Mouse (Mus musculus) embryonic facial prominence, embryonic 13.5 days (tissue): ENCODE data around the gene Ypel4. TPM values are rescaled to one million over a fixed set of nuclear protein-coding genes. Genes with fewer than 3 reads are reported as not detected.

Experiments used
- ATAC-seq: fragments of 200-750 bp; cut with Nextera tagmentation; 2 replicates; pipeline ENCODE4 v1.8.0; 2017; ENCODE audit warnings: low read depth; ENCODE audit not compliant: insufficient number of reproducible peaks, insufficient read depth, low FRiP score, low TSS enrichment
- H3K27ac ChIP-seq: fragments of 300-500 bp; sonication (generic); 2 replicates; pipeline ENCODE4 v1.5.1; 2015; ENCODE audit warnings: moderate library complexity, mild to moderate bottlenecking, inconsistent platforms
- H3K27me3 ChIP-seq: fragments of 300-500 bp; sonication (generic); 2 replicates; pipeline ENCODE4 v1.6.1; 2015; ENCODE audit warnings: mild to moderate bottlenecking, inconsistent platforms
- H3K36me3 ChIP-seq: fragments of 300-500 bp; sonication (generic); 2 replicates; pipeline ENCODE4 v1.6.1; 2015; ENCODE audit warnings: mild to moderate bottlenecking, inconsistent platforms
- H3K4me1 ChIP-seq: fragments of 300-500 bp; sonication (generic); 2 replicates; pipeline ENCODE4 v1.6.1; 2015; ENCODE audit warnings: inconsistent platforms
- H3K4me2 ChIP-seq: fragments of 300-500 bp; sonication (generic); 2 replicates; pipeline ENCODE4 v1.6.1; 2015; ENCODE audit warnings: moderate library complexity, mild to moderate bottlenecking, inconsistent platforms
- H3K4me3 ChIP-seq: fragments of 300-500 bp; sonication (generic); 2 replicates; pipeline ENCODE4 v1.5.1; 2015; ENCODE audit warnings: mild to moderate bottlenecking, inconsistent platforms
- H3K9ac ChIP-seq: fragments of 300-500 bp; sonication (generic); 2 replicates; pipeline ENCODE4 v1.6.1; 2015; ENCODE audit warnings: mild to moderate bottlenecking, inconsistent platforms
- H3K9me3 ChIP-seq: fragments of 300-500 bp; sonication (generic); 2 replicates; pipeline ENCODE4 v1.6.1; 2016; ENCODE audit warnings: inconsistent platforms
- WGBS: fragments of 180-500 bp; shearing (Covaris S2); methylation state at CpG from one replicate; pipeline ENCODE4 v1.1.7; 2015; ENCODE audit warnings: mixed read lengths; 5-methylcytosine and 5-hydroxymethylcytosine counted together
- polyA plus RNA-seq: library from polyadenylated mRNA; unstranded; fragments of >200 nt; fragmentation: Nextera tagmentation; extraction: Ambion mirVana; gene quantifications from 2 replicates; pipeline ENCODE4 v1.2.1, GENCODE M21; 2015

Gene Ypel4
- polyA plus RNA-seq, 1 experiment from 2014 or later, result 9.8 TPM

DNA sequence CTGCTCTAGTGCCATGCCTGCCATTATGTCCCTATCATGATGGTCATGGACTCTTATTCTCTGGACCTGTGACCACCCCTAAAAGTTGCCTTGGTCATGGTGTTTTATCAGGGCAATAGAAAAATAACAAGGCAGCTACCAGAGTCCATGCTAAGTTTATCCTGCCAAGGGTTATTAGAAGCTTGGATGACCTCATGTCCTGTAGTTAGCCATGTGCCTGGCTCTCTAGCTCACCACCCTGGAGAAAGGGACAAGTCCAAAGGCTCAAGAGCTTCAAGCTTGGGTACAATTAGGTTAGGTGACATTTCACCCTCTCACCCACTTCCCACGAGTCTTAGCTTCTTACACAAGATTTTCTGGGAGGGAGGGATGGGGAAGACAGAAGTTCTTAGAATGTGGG, 29.0 kb downstream of the Ypel4 start:
- Histone ChIP-seq H3K27me3 (no peaks in the 10 kb centered on the region), H3K4me1 (no peaks in the 10 kb centered on the region), H3K9ac (no peak overlapping the region), H3K27ac (no peak overlapping the region), H3K4me3 (no peak overlapping the region), H3K36me3 (no peaks in the 10 kb centered on the region), H3K9me3 (no peaks in the 10 kb centered on the region), H3K4me2 (no peak overlapping the region)
- 67% methylated on average over 1 of the region's 1 CpGs for WGBS
- no peak for ATAC-seq

DNA sequence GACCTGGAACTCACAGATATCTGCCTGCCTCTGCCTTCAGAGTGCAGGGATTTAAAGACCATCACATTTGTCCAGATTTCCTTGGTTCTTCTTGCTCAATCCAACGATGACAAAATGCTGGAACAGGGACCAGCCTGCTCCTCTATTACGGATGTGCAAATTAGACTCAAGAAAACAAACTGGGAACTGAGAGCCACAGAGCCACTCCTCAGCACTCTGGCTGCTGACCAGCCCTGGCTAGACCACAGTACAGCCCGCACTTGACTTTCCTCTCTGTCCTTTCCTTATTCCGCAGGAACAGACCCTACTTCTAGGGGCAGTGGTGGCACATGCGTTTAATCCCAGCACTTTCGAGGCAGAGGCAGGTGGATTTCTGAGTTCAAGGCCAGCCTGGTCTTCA, 36.6 kb downstream of the Ypel4 start:
- ATAC-seq, result no peak
- 77% methylated on average over 6 of the region's 6 CpGs for WGBS
- H3K9ac ChIP-seq, result no peak overlapping the region
- H3K4me3 ChIP-seq, result no peak overlapping the region
- peaks cover 11% of the 10 kb centered on the region for H3K4me1 ChIP-seq
- no peaks in the 10 kb centered on the region for H3K27me3 ChIP-seq
- no peaks in the 10 kb centered on the region for H3K9me3 ChIP-seq
- H3K4me2 ChIP-seq, result no peak overlapping the region
- no peak overlapping the region for H3K27ac ChIP-seq
- H3K36me3 ChIP-seq, result no peaks in the 10 kb centered on the region

DNA sequence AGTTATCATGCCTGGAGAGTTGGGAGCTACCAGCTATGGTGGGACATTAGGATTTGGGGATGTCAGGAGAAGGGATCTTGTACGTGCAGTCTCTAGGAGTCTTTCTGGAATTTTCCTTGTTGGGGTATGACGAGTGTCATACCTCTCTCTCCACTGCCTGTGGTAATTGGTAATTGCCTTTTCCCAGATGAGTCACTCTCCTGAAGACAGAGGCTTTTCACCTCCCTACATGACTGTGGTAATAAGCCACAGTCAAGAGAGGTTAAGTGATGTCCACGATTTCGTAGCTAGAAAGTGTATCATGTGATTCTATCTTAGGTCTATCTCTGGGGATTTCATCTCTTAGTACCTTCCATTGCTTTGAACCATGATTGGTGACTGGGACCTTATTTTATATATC, 38.6 kb downstream of the Ypel4 start:
- Histone ChIP-seq H3K4me2 (no peak overlapping the region), H3K9ac (no peak overlapping the region), H3K4me3 (no peak overlapping the region), H3K27me3 (no peaks in the 10 kb centered on the region), H3K4me1 (peaks cover 11% of the 10 kb centered on the region), H3K36me3 (no peaks in the 10 kb centered on the region), H3K9me3 (no peaks in the 10 kb centered on the region), H3K27ac (no peak overlapping the region)
- 81% methylated on average over 4 of the region's 4 CpGs for WGBS
- no peak for ATAC-seq

DNA sequence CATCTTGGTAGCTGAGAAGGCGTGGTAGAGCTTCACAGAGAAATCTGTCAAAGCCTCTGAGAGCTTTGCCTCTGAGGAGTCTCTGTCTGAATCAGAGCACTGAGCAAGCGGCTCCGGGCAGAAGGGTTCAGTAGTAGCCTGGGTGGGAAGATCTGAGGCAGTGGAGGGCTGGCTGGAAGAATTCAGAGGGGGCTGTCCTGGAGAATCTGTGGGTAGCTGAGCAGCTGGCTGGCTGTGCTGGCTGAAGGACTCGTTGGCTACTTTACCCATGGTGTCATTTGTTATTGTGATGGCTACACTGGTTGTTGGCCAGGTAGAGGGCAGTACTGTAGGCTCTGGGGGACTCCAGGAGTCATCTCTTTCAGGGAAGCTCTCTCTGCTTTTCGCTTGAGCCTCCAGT, 39.3 kb downstream of the Ypel4 start:
- H3K9ac ChIP-seq, result no peak overlapping the region
- 75% methylated on average over 5 of the region's 5 CpGs for WGBS
- H3K4me3 ChIP-seq, result no peak overlapping the region
- H3K4me2 ChIP-seq, result no peak overlapping the region
- no peaks in the 10 kb centered on the region for H3K27me3 ChIP-seq
- peaks cover 11% of the 10 kb centered on the region for H3K4me1 ChIP-seq
- no peak overlapping the region for H3K27ac ChIP-seq
- no peak for ATAC-seq
- no peaks in the 10 kb centered on the region for H3K36me3 ChIP-seq
- H3K9me3 ChIP-seq, result no peaks in the 10 kb centered on the region

DNA sequence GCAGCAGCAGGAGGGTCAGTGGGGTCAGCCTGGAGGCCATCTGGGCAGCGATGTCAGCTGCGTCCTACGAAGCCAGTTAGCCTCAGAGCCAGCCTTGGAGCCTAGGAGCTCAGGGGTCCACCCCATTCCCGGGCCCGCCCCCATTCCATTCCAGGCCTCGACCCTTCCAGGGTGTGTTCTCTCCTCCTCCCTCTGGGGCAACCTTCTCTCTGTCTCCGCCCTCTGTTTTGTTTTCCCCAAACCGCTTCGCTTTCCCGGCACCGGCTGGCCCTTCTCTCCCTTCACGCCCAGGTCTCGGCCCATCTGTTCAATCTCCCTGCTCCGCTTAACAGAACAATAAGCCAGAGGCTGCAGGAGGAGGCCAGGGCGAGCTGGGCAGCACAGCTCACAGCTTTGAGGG, 40.9 kb downstream of the Ypel4 start:
- ATAC-seq, result peak; percentile 85
- H3K36me3 ChIP-seq, result no peaks in the 10 kb centered on the region
- no peaks in the 10 kb centered on the region for H3K9me3 ChIP-seq
- peaks cover 11% of the 10 kb centered on the region for H3K4me1 ChIP-seq
- peak overlapping the region; percentile 53 for H3K9ac ChIP-seq
- peak overlapping the region; percentile 39 for H3K4me3 ChIP-seq
- no peak overlapping the region; the same call in 1 of the 2 replicates for H3K27ac ChIP-seq
- WGBS, result 3% methylated on average over 12 of the region's 15 CpGs
- peak overlapping the region; percentile 63 for H3K4me2 ChIP-seq
- no peaks in the 10 kb centered on the region for H3K27me3 ChIP-seq

DNA sequence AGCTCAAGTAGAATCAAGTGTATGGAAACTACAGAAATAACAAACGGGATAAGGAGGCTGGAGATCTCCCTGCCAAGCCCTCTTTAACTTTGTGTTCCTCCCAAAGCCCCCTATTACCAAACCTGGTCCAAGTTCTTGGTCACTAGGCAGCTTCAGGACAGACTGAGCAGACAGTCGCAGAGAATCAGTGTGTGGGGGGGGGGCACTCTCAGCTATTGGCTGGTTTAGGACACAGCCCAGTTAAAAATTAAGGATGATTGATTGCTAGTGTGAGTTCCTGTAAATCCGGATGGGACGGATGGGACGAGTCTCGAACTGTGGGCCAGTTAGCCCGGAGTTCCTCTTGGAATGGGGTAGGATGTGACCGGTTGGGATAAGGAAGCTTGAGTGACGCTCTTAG, 41.4 kb downstream of the Ypel4 start, which contains the start of gene Serping1:
Gene Serping1 (minus strand): TSS at position 204 of the 400 bp plus-strand sequence.
- no peak for ATAC-seq
- H3K4me3 ChIP-seq, result peak within 1 kb of the TSS; percentile 39
- peak within 1 kb of the TSS; percentile 63 for H3K4me2 ChIP-seq
- H3K9me3 ChIP-seq, result no peaks in the 10 kb centered on the region
- H3K27ac ChIP-seq, result no peak within 1 kb of the TSS; the same call in 1 of the 2 replicates
- peaks cover 11% of the 10 kb centered on the region for H3K4me1 ChIP-seq
- 66% methylated on average over 9 of the region's 9 CpGs for WGBS
- no peaks in the 10 kb centered on the region for H3K27me3 ChIP-seq
- H3K9ac ChIP-seq, result peak within 1 kb of the TSS; percentile 53
- H3K36me3 ChIP-seq, result no peaks in the 10 kb centered on the region

DNA sequence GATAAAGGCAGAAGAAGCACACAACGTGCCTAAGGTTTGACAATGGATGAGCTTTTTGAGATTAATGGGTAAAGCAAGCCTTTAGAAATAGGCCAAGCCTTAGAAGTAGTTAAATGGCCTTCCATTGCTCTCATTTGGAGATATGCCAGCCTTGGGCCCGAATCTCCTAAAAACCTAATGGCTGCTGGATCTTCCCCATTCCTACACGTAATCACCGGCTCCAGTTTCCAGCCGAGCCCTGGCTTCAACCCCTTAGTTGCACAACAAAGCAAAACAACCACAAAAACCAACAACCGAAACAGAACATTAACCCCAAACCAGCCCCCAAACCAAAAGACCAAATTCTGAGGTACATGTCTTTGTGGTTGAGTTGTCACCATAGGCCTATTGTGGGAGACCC, 41.8 kb downstream of the Ypel4 start:
- no peak overlapping the region; the same call in 1 of the 2 replicates for H3K27ac ChIP-seq
- H3K4me2 ChIP-seq, result no peak overlapping the region
- H3K9ac ChIP-seq, result no peak overlapping the region
- no peaks in the 10 kb centered on the region for H3K27me3 ChIP-seq
- 73% methylated on average over 6 of the region's 6 CpGs for WGBS
- no peaks in the 10 kb centered on the region for H3K36me3 ChIP-seq
- H3K4me1 ChIP-seq, result peaks cover 11% of the 10 kb centered on the region
- no peak for ATAC-seq
- no peak overlapping the region for H3K4me3 ChIP-seq
- H3K9me3 ChIP-seq, result no peaks in the 10 kb centered on the region

DNA sequence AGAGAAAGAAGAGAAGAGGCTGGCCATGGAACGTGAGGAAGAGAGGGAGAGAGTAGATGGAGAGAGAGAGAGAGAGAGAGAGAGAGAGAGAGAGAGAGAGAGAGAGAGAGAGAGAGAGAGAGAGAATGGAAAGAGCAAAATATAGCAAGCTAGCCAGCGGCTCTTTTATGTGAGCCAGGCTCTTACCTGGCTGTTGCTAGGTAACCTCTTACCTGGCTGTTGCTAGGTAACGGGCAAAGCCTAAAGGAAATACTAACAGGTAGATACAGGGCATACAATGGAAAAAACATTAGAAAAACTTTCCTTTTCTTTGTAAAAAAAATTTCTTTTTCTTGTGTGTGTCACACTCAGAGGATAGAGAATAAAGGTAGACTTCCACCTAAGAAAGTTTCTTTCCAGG, 43.8 kb downstream of the Ypel4 start:
- no peaks in the 10 kb centered on the region for H3K9me3 ChIP-seq
- WGBS, result 53% methylated on average over 3 of the region's 3 CpGs
- H3K27ac ChIP-seq, result no peak overlapping the region
- no peak overlapping the region for H3K4me2 ChIP-seq
- H3K4me3 ChIP-seq, result no peak overlapping the region
- peaks cover 11% of the 10 kb centered on the region for H3K4me1 ChIP-seq
- no peaks in the 10 kb centered on the region for H3K27me3 ChIP-seq
- ATAC-seq, result no peak
- H3K9ac ChIP-seq, result no peak overlapping the region
- no peaks in the 10 kb centered on the region for H3K36me3 ChIP-seq

DNA sequence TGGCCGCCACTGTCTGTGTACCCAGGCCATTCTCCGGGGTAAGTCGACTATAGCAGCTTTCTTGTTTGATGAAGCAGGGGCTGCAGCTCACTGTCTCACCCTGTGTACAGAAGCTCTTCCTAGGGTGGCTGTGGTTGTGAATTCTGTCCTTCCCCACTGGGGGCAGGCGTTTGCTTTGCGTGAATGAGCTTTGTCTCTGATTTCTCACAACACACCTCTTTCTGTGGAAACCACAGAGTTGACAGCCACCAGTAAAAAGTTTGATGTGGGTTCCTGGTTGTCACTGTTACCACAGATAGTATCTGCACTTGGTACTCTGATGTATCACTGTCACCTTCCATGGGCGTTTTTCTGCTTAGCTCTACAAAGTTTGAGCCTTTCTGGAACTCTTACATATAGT, 45.4 kb downstream of the Ypel4 start:
- H3K36me3 ChIP-seq, result no peaks in the 10 kb centered on the region
- H3K27ac ChIP-seq, result no peak overlapping the region
- no peak overlapping the region for H3K9ac ChIP-seq
- no peaks in the 10 kb centered on the region for H3K27me3 ChIP-seq
- ATAC-seq, result no peak
- no peak overlapping the region for H3K4me2 ChIP-seq
- no peak overlapping the region for H3K4me3 ChIP-seq
- H3K4me1 ChIP-seq, result peaks cover 7% of the 10 kb centered on the region
- H3K9me3 ChIP-seq, result no peaks in the 10 kb centered on the region
- 63% methylated on average over 6 of the region's 6 CpGs for WGBS

DNA sequence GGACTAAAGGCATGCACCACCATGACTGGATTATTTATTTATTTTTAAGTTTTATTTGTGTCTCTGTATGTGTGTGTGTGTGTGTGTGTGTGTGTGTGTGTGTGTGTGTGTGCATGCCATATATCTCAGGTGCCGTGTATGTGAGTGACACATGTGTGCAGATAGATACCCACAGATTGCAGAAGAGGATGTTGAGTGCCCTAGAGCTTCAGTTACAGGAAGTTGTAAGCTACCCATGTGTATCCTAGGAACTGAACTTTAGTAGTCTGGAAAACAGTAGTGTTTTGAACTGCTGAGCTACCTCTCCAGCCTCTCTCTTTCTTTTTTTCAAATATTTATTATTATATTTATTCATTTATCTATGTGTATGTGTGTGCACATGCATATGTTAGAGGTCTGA, 49.5 kb downstream of the Ypel4 start:
- Histone ChIP-seq H3K36me3 (no peaks in the 10 kb centered on the region), H3K27me3 (no peaks in the 10 kb centered on the region), H3K4me1 (no peaks in the 10 kb centered on the region), H3K4me2 (no peak overlapping the region), H3K27ac (no peak overlapping the region), H3K9me3 (no peaks in the 10 kb centered on the region), H3K9ac (no peak overlapping the region), H3K4me3 (no peak overlapping the region)
- no peak for ATAC-seq
- 81% methylated on average over 1 of the region's 1 CpGs for WGBS

DNA sequence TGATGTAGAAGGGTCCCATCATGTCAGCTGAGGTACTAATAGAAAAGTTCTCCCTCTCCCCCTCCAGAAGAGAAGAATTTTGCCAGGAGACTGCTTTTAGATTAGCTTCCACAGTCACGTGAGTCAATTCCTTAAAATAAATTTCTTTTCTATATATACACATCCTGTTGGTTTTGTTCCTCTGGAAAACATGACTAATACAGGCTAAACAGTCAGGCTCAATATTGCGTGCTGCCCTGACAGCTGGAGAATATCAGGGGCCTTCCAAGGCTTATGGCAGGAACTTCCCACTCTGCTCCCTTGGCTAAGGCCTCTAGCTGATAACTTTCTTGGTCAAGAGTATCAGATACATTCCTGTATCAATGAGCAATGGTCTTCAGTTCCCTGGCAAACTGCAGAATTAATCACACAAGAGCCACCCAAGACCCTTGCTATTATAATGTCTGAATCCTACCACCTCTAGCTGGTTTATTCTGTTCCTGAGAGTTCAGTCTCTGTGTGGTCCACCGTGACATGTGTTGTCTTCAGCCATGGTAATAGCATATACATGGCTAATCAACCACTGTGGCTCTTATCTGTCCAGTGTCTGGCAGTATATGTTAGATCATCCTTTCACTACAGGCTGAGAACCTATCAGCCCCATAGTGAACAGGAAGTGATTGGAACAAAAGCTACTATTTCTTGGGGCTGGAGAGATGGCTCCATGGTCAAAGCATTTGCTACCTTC, 50.1 kb downstream of the Ypel4 start:
- no peak for ATAC-seq
- Histone ChIP-seq H3K36me3 (no peaks in the 10 kb centered on the region), H3K27ac (no peak overlapping the region), H3K4me2 (no peak overlapping the region), H3K4me1 (no peaks in the 10 kb centered on the region), H3K9ac (no peak overlapping the region), H3K4me3 (no peak overlapping the region), H3K9me3 (no peaks in the 10 kb centered on the region), H3K27me3 (no peaks in the 10 kb centered on the region)
- WGBS, result 74% methylated on average over 3 of the region's 3 CpGs
